Mouse (Mus musculus): ENCODE measurements around the gene Gm11172. TPM values are rescaled to one million over a fixed set of nuclear protein-coding genes. Genes with fewer than 3 reads are reported as not detected.
"Not testable (repeated sequence)": the region's sequence is repeated elsewhere in the genome, so short reads cannot be mapped to it uniquely, and the experiment has no call there.

The Gm11172 gene
- total and polyA plus RNA-seq, 2 experiments from 2014 or later = not detected

DNA sequence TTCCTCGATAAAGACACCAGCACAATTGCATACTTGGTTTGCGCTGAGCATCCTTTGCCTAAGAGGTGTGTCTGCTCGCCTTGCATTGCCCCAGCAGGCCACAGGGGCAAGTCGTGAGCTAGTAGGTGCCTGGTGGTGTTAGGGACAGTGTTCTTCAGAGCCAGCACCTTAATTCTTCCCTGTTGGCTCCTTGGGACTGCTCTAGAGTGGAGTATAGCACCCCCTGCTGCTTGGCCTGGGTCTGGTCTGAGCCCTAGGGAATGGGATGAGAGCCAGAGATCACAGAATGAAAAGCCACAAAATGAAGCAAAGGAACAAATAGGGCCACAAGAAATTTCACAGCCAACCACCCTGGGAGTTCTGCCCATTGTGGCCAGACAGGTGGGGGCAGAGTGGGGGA is 33.8 kb downstream of the Gm11172 start:
- ATAC-seq = peak; percentile 65; the same call in 1 of the 2 replicates
- H3K4me2 ChIP-seq (ENCODE audit: low read depth, low read length) = no peak overlapping the region

DNA sequence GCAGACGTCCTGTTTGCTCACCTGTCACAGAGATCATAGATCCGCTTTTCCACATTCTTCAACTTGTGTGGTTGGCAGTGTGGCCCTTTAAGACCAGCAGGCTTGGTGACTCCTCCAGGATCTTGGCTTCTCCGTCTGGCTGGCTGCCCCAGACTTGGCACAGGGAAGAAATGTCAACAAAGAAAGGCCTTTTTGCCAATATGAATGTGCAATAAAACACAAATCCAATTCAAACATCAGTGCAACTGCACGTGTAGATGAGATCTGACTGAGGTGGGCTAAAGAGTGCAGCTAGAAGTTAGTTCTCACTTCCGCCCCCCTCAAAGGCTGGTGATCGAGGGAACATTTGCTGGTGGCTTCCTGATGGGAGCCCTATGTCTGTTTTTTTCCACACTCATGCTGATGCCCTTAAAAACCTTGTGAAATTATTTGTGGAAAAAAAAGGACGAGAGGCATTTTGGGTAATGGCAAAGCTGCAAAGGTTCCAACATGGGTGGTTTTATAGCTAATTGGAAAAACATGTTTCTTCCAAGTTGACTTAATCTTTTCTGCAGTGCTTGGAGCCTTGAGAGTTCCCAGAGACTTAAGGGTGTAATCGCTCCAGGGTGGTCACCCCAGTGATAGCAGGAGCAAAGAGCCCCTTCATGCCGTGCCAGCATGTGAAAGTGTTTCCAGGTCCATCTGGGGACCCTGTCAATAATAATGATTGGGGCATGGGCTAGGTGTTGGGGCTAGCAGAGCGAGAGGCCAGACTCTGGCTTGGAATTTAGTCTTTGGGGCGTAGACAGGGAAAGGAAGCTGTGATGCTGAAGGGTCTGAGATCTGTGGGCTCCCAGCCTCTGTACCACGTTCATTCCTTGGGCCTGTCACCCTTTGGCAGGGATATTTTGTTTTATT is 37.5 kb downstream of the Gm11172 start:
- no peaks in the 10 kb centered on the region for H3K9me3 ChIP-seq (ENCODE audit: low read length)
- no peak overlapping the region for H3K4me3 ChIP-seq (ENCODE audit: low read length)
- H3K9ac ChIP-seq (replicated peaks; ENCODE audit: low read length) = no peak overlapping the region
- H3K4me2 ChIP-seq (ENCODE audit: low read depth, low read length) = no peak overlapping the region
- H3K27me3 ChIP-seq (ENCODE audit: insufficient read depth, low read length) = no peaks in the 10 kb centered on the region
- no peak for ATAC-seq
- H3K36me3 ChIP-seq (ENCODE audit: insufficient read depth, low read length) = no peaks in the 10 kb centered on the region
- WGBS = 43% methylated on average over 12 of the region's 12 CpGs
- no peak for TF ChIP-seq CTCF (IDR thresholded peaks at IDR 0.05; ENCODE audit: low read depth)
- 0 out of 2 replicates have a peak, but pooled peaks cover 3% of the 10 kb centered on the region for H3K4me1 ChIP-seq (ENCODE audit: insufficient read depth, low read length)
- DNase-seq (ENCODE audit: low spot score) = peak; percentile 70
- H3K27ac ChIP-seq = no peak overlapping the region; the same call in 1 of the 2 replicates

More for the DNA sequence above, 33.8 kb downstream of the Gm11172 start:
- Histone ChIP-seq H3K9ac (replicated peaks; ENCODE audit: low read length) (no peak overlapping the region), H3K4me1 (ENCODE audit: insufficient read depth, low read length) (peaks cover 10% of the 10 kb centered on the region; the same call in 1 of the 2 replicates), H3K27me3 (ENCODE audit: insufficient read depth, low read length) (no peaks in the 10 kb centered on the region), H3K36me3 (ENCODE audit: insufficient read depth, low read length) (no peaks in the 10 kb centered on the region), H3K27ac (no peak overlapping the region), H3K9me3 (ENCODE audit: low read length) (no peaks in the 10 kb centered on the region), H3K4me3 (ENCODE audit: low read length) (no peak overlapping the region)
- DNase-seq (ENCODE audit: low spot score) = peak; percentile 59
- peak; percentile 67 for TF ChIP-seq CTCF (IDR thresholded peaks at IDR 0.05; ENCODE audit: low read depth)
- 61% methylated on average over 4 of the region's 4 CpGs for WGBS

DNA sequence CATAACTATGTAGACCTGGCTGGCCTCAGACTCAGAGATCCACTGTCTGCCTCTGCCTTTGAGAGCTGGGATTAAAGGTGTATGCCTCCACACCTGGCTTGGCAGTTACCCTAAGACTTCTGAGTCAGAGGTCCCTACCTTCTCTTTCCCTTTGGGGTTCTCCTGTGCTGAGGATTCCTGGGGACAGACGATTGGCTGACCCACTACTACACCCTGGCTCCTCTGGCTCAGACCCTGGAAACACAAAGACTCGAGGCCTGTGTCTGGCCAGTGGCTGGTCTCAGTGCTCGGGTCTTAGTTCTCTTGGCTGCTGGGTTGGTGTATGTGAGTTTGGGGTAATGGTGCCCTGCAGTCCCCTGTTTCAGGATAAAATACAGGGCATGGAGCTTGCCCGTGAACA is 38.2 kb downstream of the Gm11172 start:
- H3K4me1 ChIP-seq (ENCODE audit: insufficient read depth, low read length) = 0 out of 2 replicates have a peak, but pooled peaks cover 3% of the 10 kb centered on the region
- no peak for TF ChIP-seq CTCF (IDR thresholded peaks at IDR 0.05; ENCODE audit: low read depth)
- no peaks in the 10 kb centered on the region for H3K9me3 ChIP-seq (ENCODE audit: low read length)
- WGBS = 32% methylated on average over 4 of the region's 4 CpGs
- no peak overlapping the region for H3K4me2 ChIP-seq (ENCODE audit: low read depth, low read length)
- no peaks in the 10 kb centered on the region for H3K27me3 ChIP-seq (ENCODE audit: insufficient read depth, low read length)
- H3K36me3 ChIP-seq (ENCODE audit: insufficient read depth, low read length) = no peaks in the 10 kb centered on the region
- ATAC-seq (no peak), DNase-seq (ENCODE audit: low spot score) (no peak)
- H3K9ac ChIP-seq (replicated peaks; ENCODE audit: low read length) = no peak overlapping the region
- H3K27ac ChIP-seq = no peak overlapping the region
- H3K4me3 ChIP-seq (ENCODE audit: low read length) = no peak overlapping the region

DNA sequence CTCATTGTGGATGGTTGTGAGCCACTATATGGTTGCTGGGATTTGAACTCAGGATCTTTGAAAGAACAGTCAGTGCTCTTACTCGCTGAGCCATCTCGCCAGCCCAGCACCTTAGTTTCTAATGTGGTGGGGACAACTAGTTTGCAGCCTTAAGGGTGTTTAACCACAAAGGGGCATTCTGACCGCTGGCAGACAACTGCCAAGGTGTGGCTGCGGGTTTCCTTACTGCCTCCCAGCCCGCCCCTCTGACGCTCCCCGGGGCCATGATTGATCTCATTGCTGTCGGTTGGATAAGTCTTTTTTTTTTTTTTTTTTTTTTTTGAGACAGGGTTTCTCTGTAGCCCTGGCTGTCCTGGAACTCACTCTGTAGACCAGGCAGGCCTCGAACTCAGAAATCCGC is 39.5 kb downstream of the Gm11172 start:
- H3K27me3 ChIP-seq (ENCODE audit: insufficient read depth, low read length); H3K4me3 ChIP-seq (ENCODE audit: low read length); DNase-seq (ENCODE audit: low spot score); H3K36me3 ChIP-seq (ENCODE audit: insufficient read depth, low read length); ATAC-seq; H3K4me1 ChIP-seq (ENCODE audit: insufficient read depth, low read length); H3K9me3 ChIP-seq (ENCODE audit: low read length); H3K9ac ChIP-seq (replicated peaks; ENCODE audit: low read length); H3K27ac ChIP-seq; H3K4me2 ChIP-seq (ENCODE audit: low read depth, low read length): not testable (repeated sequence)
- WGBS = 94% methylated on average over 10 of the region's 10 CpGs

DNA sequence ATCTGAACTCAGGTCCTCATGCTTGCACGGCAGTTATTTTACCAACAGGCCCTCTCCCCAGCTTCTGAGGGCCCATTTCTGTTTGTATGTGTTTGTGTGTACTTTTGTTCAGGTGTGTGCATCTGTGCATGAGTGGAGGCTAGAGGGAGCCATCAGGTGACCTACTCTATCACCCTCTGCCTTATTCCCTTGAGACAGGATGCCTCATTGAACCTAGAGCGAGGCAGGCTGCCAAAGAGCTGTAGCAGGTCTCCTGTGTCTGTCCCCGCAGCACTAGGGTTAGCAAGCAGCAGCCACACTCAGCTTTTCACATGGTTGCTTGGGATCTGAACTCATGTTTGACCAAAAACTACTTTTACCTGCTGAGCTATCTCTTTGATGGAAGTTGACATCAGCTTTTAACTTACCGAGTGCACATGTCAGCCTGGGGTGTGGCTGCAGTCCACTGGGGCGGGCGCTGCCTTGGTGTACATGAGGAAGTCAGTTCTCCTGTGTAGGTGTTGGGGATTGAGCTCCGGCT is 47.1 kb downstream of the Gm11172 start:
- Histone ChIP-seq H3K9ac (replicated peaks; ENCODE audit: low read length) (no peak overlapping the region), H3K4me2 (ENCODE audit: low read depth, low read length) (no peak overlapping the region), H3K36me3 (ENCODE audit: insufficient read depth, low read length) (no peaks in the 10 kb centered on the region), H3K9me3 (ENCODE audit: low read length) (no peaks in the 10 kb centered on the region), H3K4me1 (ENCODE audit: insufficient read depth, low read length) (no peaks in the 10 kb centered on the region), H3K4me3 (ENCODE audit: low read length) (no peak overlapping the region), H3K27me3 (ENCODE audit: insufficient read depth, low read length) (no peaks in the 10 kb centered on the region), H3K27ac (no peak overlapping the region)
- DNase-seq (ENCODE audit: low spot score) = no peak
- no peak for ATAC-seq
- TF ChIP-seq CTCF (IDR thresholded peaks at IDR 0.05; ENCODE audit: low read depth) = no peak
- 84% methylated on average over 7 of the region's 7 CpGs for WGBS

DNA sequence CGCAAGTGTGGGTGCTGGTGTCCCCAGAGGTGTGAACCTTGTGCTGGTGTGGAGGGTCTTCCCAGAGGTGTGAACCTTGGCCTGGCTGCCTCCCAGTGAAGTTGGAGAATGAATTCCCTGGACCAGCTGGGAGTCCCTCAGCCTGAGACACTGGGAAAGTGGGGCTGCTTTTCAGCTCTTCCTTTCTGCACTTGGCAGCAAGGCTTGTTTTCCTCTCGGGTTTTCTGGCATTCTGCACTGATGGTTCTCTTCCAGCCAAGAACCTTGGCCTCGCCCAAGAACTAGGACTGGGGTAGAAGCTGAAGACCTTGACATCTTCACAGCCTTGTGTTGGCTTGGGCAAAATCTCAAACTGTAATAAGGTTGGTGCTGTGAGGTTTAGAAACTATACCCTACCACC is 48.7 kb downstream of the Gm11172 start:
- Histone ChIP-seq H3K27me3 (ENCODE audit: insufficient read depth, low read length) (no peaks in the 10 kb centered on the region), H3K4me1 (ENCODE audit: insufficient read depth, low read length) (no peaks in the 10 kb centered on the region), H3K36me3 (ENCODE audit: insufficient read depth, low read length) (no peaks in the 10 kb centered on the region), H3K4me2 (ENCODE audit: low read depth, low read length) (no peak overlapping the region), H3K9me3 (ENCODE audit: low read length) (no peaks in the 10 kb centered on the region), H3K27ac (no peak overlapping the region), H3K9ac (replicated peaks; ENCODE audit: low read length) (no peak overlapping the region), H3K4me3 (ENCODE audit: low read length) (no peak overlapping the region)
- ATAC-seq = no peak
- TF ChIP-seq CTCF (IDR thresholded peaks at IDR 0.05; ENCODE audit: low read depth) = no peak
- 65% methylated on average over 3 of the region's 3 CpGs for WGBS
- DNase-seq (ENCODE audit: low spot score) = peak; percentile 34

Other genes with a start within 250 kb of the Gm11172 start
- gene Socs1, start 27.4 kb upstream of the Gm11172 start, total RNA-seq (2014; rRNA removed) = 5.8 and 6.8 TPM in 2 replicates
- 4.4 and 4.8 TPM in 2 replicates for gene Socs1, start 27.4 kb upstream of the Gm11172 start, polyA plus RNA-seq (2015; fragmentation: Nextera tagmentation; extraction: Ambion mirVana)
- not detected in 2 replicates for gene Tnp2, start 24.3 kb upstream of the Gm11172 start, total RNA-seq (2014; rRNA removed)
- not detected in 2 replicates for gene Tnp2, start 24.3 kb upstream of the Gm11172 start, polyA plus RNA-seq (2015; fragmentation: Nextera tagmentation; extraction: Ambion mirVana)
- gene Prm3, start 22.0 kb upstream of the Gm11172 start, total RNA-seq (2014; rRNA removed) = not detected in 2 replicates
- not detected in 2 replicates for gene Prm3, start 22.0 kb upstream of the Gm11172 start, polyA plus RNA-seq (2015; fragmentation: Nextera tagmentation; extraction: Ambion mirVana)
- gene Prm2, start 16.8 kb upstream of the Gm11172 start, total RNA-seq (2014; rRNA removed) = not detected in 2 replicates
- not detected in 2 replicates for gene Prm2, start 16.8 kb upstream of the Gm11172 start, polyA plus RNA-seq (2015; fragmentation: Nextera tagmentation; extraction: Ambion mirVana)
- not detected in 2 replicates for gene Prm1, start 7.1 kb upstream of the Gm11172 start, total RNA-seq (2014; rRNA removed)
- gene Prm1, start 7.1 kb upstream of the Gm11172 start, polyA plus RNA-seq (2015; fragmentation: Nextera tagmentation; extraction: Ambion mirVana) = 0.70 TPM in 1 of 2 replicates, not detected in the other
- 1.3 and 4.1 TPM in 2 replicates for gene Rmi2, start 22.1 kb downstream of the Gm11172 start, total RNA-seq (2014; rRNA removed)
- gene Rmi2, start 22.1 kb downstream of the Gm11172 start, polyA plus RNA-seq (2015; fragmentation: Nextera tagmentation; extraction: Ambion mirVana) = 0.58 and 0.64 TPM in 2 replicates
- gene Snn, start 248.0 kb downstream of the Gm11172 start, total RNA-seq (2014; rRNA removed) = 241 and 273 TPM in 2 replicates
- gene Snn, start 248.0 kb downstream of the Gm11172 start, polyA plus RNA-seq (2015; fragmentation: Nextera tagmentation; extraction: Ambion mirVana) = 116 and 123 TPM in 2 replicates

Measured in hindbrain, postnatal 0 days (tissue).